Mouse (Mus musculus): Measurements from ENCODE around the gene Nrgn.

Gene Nrgn

GRCm38 (mm10) chr9:37554838-37555748 is 2.4 kb upstream of the Nrgn start, which contains the start of gene Siae:
Gene Siae (plus strand): TSS chr9:37555698.
- no peak for DNase-seq (ENCODE audit: low spot score in 2 of 2)

GRCm38 (mm10) chr9:37554279-37554678 is 1.6 kb upstream of the Nrgn start:
- DNase-seq (ENCODE audit: low spot score in 2 of 2), result no peak

GRCm38 (mm10) chr9:37551751-37552531 is 763 bp downstream of the Nrgn start:
- no peak for DNase-seq (ENCODE audit: low spot score in 2 of 2)

GRCm38 (mm10) chr9:37550435-37550834 is 2.3 kb downstream of the Nrgn start:
- no peak for DNase-seq (ENCODE audit: low spot score in 2 of 2)

GRCm38 (mm10) chr9:37546889-37547288 is 5.8 kb downstream of the Nrgn start:
- no peak for DNase-seq (ENCODE audit: low spot score in 2 of 2)

- DNase-seq (ENCODE audit: low spot score in 2 of 2), result no peak
Measured at GRCm38 (mm10) chr9:37545847-37546452, 6.8 kb downstream of the Nrgn start.

GRCm38 (mm10) chr9:37545166-37545610 is 7.5 kb downstream of the Nrgn start:
- DNase-seq (ENCODE audit: low spot score in 2 of 2), result no peak

GRCm38 (mm10) chr9:37544447-37545165 is 8.1 kb downstream of the Nrgn start:
- DNase-seq (ENCODE audit: low spot score in 2 of 2), result no peak

- DNase-seq (ENCODE audit: low spot score in 2 of 2), result no peak
Measured at GRCm38 (mm10) chr9:37543869-37544440, 8.7 kb downstream of the Nrgn start.

- no peak for DNase-seq (ENCODE audit: low spot score in 2 of 2)
Measured at GRCm38 (mm10) chr9:37541851-37542642, 10.7 kb downstream of the Nrgn start.

GRCm38 (mm10) chr9:37540701-37541575 is 11.8 kb downstream of the Nrgn start:
- DNase-seq (ENCODE audit: low spot score in 2 of 2), result no peak

GRCm38 (mm10) chr9:37540226-37540625 is 12.5 kb downstream of the Nrgn start:
- DNase-seq (ENCODE audit: low spot score in 2 of 2), result no peak

- DNase-seq (ENCODE audit: low spot score in 2 of 2), result no peak
Measured at GRCm38 (mm10) chr9:37539170-37540025, 13.3 kb downstream of the Nrgn start, which contains the start of gene Vsig2. Gene Vsig2 (plus strand): TSS chr9:37539255.

GRCm38 (mm10) chr9:37537658-37538250 is 14.9 kb downstream of the Nrgn start:
- no peak for DNase-seq (ENCODE audit: low spot score in 2 of 2)

- DNase-seq (ENCODE audit: low spot score in 2 of 2), result no peak
Measured at GRCm38 (mm10) chr9:37536851-37537250, 15.9 kb downstream of the Nrgn start.

- no peak for DNase-seq (ENCODE audit: low spot score in 2 of 2)
Measured at GRCm38 (mm10) chr9:37530888-37531705, 21.6 kb downstream of the Nrgn start.

Measured in frontal cortex, postnatal 14 days (tissue).